Mouse (Mus musculus): ENCODE measurements at regions not wholly inside any gene's neighbourhood (a gene's known extent, or its start where the extent isn't known, plus 50 kb on each side); places are given as distances from the start of the nearest gene placed in this dataset.

DNA sequence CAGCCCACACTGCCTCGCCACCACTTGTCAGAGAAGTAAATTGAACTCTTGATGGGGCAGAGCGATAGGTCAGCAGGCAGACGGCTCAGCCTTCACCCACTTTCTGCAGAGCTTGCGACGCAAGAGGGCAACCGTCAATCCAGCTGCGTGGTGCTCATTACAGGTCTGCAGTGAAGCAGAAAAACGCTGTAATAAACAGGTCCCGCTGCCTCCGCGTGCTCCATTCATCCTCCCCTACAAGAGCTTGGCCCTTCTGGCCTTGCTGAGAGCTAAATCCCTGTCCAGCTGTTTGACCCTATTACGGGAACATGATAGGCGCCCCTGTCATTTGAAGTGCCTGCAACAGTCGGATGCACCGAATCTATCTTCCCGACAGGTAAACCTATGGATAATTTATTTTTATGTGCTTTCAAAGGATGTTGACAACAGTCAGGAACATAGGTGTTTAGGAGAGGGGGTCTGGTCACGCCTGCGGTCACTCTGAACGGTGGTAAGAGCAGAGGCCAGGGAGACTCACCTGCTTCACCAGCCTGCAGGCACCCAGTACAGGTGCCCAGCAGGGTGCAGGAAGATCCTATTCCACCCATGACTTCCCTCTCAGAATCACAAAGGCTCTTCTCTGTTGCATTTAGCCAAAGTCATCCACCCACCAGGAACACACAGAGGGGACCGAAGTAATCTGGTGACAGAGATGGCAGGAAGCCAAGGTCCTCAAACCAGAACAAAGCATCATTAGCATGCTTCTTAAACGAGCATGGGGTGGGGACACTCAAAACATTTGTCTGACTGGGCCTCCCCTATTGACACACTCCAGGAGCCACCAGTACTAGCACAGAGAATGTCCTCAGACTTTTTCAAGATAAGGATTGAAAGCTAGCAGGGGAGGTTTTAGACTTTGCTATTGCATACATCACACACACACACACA lies 464.1 kb upstream of the Mgmt start:
- no peak for DNase-seq (ENCODE audit: low spot score in 2 of 2)

DNA sequence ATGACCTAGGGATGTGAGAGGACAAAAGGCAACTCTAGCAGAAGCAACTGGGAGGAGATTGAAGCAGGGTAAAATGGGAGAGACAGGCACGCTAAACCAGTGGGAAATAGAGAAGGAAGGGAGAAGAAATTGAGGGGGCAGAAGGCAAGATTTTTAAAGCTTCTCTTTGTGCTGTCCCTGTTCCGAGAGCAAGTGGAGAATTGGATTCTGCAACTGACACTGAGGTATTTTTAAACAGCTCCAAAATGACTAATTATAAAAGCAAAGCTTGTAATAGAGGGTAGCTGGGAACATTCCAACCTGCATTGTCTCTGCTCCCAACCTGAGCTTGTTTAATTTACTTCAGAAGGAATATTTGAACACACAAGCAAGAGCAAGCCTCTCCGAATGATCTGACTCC lies 460.7 kb upstream of the Mgmt start:
- DNase-seq (ENCODE audit: low spot score in 2 of 2): no peak

GRCm38 (mm10) chr7:136434510-136434909 lies 459.9 kb upstream of the Mgmt start:
- DNase-seq (ENCODE audit: low spot score in 2 of 2): no peak

GRCm38 (mm10) chr7:136443436-136443835 lies 451.0 kb upstream of the Mgmt start:
- DNase-seq (ENCODE audit: low spot score in 2 of 2): no peak

DNA sequence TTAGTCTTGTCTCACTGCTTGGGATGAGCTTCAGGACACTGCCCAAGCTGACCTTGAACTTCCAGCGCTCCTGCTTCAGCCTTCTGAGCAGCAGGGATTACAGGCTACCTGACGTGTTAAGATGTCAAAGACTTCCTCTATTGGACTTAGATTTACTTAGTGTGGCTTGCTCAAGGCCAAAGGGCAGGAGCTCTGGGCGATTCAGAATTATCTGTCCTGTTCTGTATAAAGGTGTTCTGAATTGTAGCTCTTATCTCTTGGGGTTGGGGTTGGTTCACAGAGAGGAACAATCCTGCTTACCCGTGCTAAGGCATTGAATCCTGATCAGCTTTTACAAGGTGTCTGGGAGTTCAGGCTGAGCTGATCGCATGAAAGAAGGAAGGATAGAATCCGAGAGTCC lies 449.3 kb upstream of the Mgmt start:
- DNase-seq (ENCODE audit: low spot score in 2 of 2): no peak

DNA sequence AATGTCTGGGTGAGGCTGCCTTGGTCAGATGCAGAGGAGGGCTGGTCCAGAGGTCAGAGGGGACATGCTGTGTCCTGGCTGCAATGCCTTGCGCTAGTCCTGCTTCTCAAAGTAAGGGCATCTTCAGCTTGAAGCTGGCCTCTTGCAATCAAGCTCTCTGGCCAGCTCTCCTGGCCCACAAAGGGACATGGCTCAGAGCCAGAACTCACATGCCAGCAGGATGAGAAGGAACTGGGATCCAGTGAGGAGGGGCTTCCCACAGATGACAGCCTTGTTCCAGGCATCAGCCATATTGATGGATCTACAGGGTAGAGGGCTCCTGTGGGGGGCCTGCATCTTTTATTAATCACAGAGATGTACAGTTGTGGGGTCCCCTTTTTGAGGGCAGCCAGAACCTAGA lies 445.1 kb upstream of the Mgmt start:
- DNase-seq (ENCODE audit: low spot score in 2 of 2): no peak

GRCm38 (mm10) chr7:136451672-136452361 lies 442.6 kb upstream of the Mgmt start:
- DNase-seq (ENCODE audit: low spot score in 2 of 2): no peak

DNA sequence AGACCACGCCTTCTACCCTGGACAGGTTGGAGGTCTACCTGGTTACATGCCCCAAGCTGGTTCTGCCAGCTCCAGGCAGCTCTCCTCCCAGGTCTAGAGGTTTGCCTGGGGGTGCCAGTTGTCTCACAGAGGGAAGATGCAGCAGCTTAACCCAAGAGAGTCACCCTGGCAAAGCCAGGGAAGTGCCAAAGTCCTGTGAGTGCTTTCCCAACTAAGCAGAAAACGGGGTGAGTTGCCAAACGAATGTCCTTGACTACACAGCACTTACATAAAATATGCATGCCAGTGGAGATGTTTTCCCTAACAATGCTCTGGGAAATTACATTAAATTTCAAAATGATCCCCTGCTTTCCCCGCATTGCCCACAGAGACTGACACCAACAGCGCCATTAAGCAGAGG lies 441.9 kb upstream of the Mgmt start:
- DNase-seq (ENCODE audit: low spot score in 2 of 2): no peak

GRCm38 (mm10) chr7:136457171-136457570 lies 437.2 kb upstream of the Mgmt start:
- DNase-seq (ENCODE audit: low spot score in 2 of 2): no peak

DNA sequence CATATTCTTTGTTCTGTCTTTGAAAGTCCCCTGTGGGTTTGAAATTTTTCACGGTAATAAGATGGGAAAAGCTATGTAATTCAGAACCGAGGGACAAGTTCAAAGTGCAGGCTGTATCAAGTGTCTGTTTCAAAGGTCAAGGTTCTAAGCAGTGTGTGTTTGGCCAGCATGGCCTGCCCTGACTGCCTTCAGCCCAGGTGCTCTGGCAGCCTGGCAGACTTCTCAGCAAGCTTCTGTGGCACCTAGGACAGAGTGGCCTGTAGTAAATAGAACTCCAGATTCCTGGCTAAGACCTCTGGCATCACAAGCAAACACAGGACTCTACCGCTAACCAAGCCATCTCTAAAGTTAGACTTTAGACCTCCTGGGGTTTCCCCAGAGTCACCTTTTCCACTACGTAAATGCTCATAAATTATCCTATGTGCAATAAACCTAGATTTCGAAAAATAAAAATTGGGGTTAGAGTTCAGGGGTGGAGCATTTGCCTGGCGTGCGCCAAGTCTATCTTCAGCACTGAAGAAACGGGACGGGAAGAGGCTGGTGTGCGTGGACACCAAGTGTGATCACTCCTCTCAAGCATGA lies 436.5 kb upstream of the Mgmt start:
- no peak for DNase-seq (ENCODE audit: low spot score in 2 of 2)

DNA sequence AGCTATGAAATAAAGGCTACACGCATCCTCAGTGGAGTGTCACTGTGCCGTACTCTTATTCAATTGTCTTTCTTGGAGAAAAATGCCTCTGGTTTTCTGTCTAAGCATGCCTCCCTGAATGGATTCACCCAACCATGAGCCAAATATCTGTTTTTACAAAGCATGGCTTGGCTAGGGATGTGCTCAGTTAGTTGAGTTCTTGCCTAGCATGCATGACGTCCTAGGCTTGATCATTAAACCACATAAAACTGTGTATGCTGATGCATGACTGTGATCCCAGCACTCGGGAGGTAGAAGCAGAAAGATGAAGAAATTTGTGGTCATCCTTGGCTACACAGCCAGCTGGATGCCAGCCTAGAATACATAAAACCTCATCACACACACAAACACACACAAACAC lies 417.3 kb upstream of the Mgmt start:
- DNase-seq (ENCODE audit: low spot score in 2 of 2): no peak

GRCm38 (mm10) chr7:136480641-136481202 lies 413.7 kb upstream of the Mgmt start:
- DNase-seq (ENCODE audit: low spot score in 2 of 2): peak; percentile 71 to 73

DNA sequence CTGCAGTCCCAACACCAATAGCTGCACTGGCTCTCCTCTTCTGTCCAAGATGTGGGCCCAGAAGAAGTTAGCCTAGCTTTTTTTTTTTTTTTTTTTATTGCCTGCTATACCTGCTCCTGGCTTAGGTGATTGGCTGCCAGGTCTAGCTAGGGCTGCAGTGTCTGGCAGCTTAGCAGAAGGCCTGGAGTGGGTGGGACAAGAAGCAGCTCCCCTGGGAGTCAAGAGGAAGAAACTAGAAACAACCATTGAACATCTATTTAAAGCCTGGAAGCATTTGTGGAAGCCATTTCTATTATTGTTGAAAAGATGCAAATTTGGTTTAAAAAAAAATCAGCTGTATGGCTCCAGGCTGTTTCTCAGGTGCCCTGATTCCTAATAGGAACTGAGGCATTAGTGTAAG lies 411.2 kb upstream of the Mgmt start:
- DNase-seq (ENCODE audit: low spot score in 2 of 2): peak; percentile 19 to 48

DNA sequence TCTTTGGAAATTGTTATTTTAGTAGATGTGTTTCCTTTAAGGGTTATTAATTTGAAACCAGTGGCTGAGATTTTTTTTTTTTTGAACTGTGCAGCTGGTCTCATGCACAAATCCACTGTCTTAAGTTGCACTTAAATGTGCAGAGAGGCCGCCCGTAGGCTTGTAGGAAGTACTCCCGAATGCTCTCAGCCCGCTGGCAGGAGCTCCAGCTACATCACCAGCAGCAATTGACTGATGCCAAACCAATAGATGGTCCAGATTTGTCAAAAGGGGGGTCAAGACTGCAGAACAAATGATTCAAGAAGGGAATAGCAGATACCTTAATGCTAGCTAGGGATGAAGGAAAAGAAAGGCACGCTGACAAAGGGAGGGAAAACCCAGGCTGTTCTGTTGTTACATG lies 406.9 kb upstream of the Mgmt start:
- no peak for DNase-seq (ENCODE audit: low spot score in 2 of 2)

- DNase-seq (ENCODE audit: low spot score in 2 of 2): no peak
These were observed 399.6 kb upstream of the Mgmt start for GRCm38 (mm10) chr7:136494862-136495261.

- peak; percentile 10 to 30 for DNase-seq (ENCODE audit: low spot score in 2 of 2)
These were observed 397.8 kb upstream of the Mgmt start for GRCm38 (mm10) chr7:136496335-136497242.

DNA sequence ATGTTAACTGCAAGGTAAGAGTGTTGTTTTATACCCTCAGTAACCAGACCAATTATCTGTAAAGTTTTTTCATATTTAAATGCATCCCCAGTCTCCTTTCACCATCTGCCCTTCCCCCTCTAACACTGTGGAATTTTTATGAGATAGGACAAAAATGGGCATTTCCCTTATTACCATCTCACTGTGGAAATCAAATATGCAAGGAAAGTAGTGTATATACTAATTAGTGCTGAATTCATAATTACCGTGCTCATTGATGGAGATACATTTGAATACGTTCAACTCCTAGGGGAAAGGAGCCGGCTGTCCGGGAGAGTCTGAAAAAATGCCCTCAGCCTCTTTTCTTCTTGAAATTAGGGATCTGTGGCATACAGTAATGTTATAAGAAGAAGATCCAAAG lies 394.4 kb upstream of the Mgmt start:
- no peak for DNase-seq (ENCODE audit: low spot score in 2 of 2)

- no peak for DNase-seq (ENCODE audit: low spot score in 2 of 2)
These were observed 393.3 kb upstream of the Mgmt start for GRCm38 (mm10) chr7:136501094-136501493.

DNA sequence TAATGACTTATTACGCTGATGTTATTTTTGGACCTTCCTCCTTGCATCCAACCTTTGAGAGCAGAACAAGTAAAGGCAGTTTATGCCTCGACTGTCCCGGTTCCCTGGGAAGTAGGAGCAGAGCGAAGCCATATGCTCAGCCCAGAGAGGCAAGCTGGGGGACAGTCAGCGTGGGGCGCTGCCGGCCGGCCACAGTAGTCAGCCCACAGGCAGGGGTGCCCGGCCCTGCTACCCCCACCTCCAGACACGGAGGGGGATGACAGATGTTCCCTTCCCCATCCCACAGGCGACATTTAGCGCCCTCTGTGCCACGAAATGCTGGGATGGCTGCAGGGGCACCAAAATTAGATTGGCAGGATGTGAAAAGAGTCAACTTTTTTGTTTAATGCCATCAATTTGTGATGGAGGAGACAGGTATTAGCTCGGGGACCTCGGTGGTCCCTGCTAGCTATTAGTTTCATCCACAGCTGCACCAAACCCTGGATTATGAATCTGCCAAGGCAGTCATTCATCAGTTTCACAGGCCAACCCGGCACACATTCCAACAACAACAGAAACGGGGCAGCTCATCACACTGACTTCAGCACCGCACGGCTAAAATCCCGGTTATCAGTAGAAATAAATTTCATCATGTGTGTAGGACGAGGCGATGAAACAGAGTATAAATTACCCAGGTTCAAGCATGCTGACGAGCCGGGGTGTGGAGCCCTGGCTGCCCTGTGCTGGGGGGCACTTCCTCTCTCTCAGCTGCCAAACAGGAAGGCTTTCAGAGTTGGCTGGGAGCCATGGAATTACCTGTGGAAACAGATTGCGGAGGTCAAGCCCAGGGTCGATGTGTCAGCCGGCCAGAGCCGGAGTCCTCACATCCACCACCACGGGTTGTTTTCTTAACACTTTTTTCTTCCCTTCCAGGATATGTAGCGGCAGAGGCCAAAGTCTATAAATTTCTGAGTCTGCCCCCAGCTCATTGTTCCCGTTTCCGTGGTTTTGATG lies 392.3 kb upstream of the Mgmt start:
- peak; percentile 37 to 50 for DNase-seq (ENCODE audit: low spot score in 2 of 2)

DNA sequence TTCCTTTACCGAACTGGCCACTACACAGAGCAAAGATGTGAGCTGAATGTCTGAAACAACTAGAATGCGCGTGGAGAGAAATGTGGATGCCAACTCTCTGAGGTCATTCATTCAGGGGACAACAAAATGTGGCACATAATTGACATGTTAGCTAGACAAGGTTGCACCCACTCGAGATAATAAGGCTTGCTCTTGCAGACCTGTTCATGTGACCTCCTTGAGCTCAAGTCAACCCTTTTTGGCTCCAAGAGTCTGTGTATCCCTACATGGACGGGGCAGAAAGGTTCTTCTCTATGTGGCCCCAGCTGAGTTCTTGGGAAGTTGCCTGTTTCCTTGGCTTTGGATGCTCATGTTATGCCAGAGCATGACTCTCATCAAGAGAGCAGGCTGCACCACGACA lies 383.0 kb upstream of the Mgmt start:
- DNase-seq (ENCODE audit: low spot score in 2 of 2): no peak
